Mouse (Mus musculus): ENCODE data around the gene Gm30191. TPM values are rescaled to one million over a fixed set of nuclear protein-coding genes. Genes with fewer than 3 reads are reported as not detected.
"Not testable (repeated sequence)": the region's sequence is repeated elsewhere in the genome, so short reads cannot be mapped to it uniquely, and the experiment has no call there.

Gm30191 gene
- polyA plus RNA-seq, 1 experiment: not detected

GRCm38 (mm10) chr4:134273417-134274345, 26.9 kb downstream of the Gm30191 start:
- no peak for DNase-seq (ENCODE audit: low read depth, low spot score)
- 5% methylated on average over 14 of the region's 14 CpGs for WGBS

DNA sequence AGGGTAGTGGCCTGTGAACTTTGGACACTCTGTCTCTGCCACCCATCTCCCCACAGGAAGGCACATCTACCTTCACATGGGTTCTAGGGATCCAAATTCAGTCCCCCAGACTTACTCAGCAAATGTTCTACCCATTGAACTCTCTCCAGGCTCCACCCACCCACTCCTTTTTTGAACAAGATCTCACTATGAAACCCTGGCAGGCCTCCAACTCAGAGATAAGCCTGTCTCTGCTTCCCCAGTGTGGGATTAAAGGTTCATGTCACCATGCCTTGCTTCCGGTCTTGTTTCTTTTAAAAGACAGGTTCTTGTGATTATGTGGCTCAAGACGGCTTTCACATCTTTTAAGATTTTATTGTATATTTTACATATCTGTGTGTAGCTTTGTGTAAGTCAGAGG, 38.2 kb downstream of the Gm30191 start:
- DNase-seq (ENCODE audit: low read depth, low spot score): no peak
- WGBS: 77% methylated on average over 2 of the region's 2 CpGs

- WGBS: under 1% methylated on average over 59 of the region's 59 CpGs
- DNase-seq (ENCODE audit: low read depth, low spot score): no peak
Observed at GRCm38 (mm10) chr4:134286226-134287167, 39.8 kb downstream of the Gm30191 start.

GRCm38 (mm10) chr4:134287168-134287564, 40.4 kb downstream of the Gm30191 start:
- WGBS: 1% methylated on average over 58 of the region's 59 CpGs
- no peak for DNase-seq (ENCODE audit: low read depth, low spot score)

DNA sequence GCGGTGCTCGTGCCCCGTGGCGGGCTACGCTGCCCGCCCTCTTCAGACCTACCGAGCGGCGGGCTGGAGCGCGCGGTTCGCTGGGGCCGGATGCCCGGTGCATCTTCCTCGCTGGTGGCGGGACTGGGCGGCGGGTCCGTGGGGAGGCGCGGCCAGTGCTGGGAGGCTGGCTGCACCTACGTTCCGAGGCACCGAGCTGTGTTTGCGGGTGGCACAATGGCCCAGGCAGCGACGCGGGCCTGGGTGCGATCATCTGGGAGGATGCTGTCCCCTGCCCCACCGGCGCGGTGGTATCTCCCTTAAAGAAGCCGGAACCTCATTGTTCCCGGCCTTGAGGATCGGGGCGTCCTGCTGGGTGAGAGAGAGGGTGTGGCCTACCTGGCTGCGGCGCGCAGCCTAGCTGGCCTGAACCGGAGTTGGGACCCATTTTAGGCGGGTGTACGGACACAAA, 40.9 kb downstream of the Gm30191 start, which contains the start of gene Pdik1l:
Gene Pdik1l (minus strand): TSS at position 321 of the 451 bp plus-strand sequence.
- under 1% methylated on average over 43 of the region's 43 CpGs for WGBS
- no peak for DNase-seq (ENCODE audit: low read depth, low spot score)

GRCm38 (mm10) chr4:134288397-134289256, 41.9 kb downstream of the Gm30191 start:
- no peak for DNase-seq (ENCODE audit: low read depth, low spot score)
- 12% methylated on average over 11 of the region's 11 CpGs for WGBS

DNA sequence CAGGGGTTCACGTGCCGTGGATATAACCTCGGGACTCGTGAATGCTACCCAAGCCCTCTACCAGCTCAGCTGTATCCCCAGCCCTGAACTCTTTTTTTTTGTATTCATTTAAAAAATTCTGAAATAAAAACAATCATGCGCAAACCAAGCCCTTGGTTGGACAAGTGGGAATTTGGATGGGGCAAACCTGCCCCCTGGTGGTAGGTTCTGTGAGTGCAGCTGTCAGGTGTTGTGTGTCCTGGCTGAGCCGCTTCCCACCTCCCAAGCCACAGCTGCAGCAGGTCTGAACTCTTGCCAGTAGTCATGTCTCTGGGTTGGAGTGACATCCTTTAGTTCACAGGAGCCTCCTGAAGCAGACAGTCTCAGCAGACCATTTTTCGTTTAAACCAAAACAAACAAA, 45.3 kb downstream of the Gm30191 start:
- WGBS: 14% methylated on average over 7 of the region's 7 CpGs
- no peak for DNase-seq (ENCODE audit: low read depth, low spot score)

GRCm38 (mm10) chr4:134293061-134293691, 46.4 kb downstream of the Gm30191 start:
- DNase-seq (ENCODE audit: low read depth, low spot score): no peak
- WGBS: 71% methylated on average over 18 of the region's 18 CpGs

DNA sequence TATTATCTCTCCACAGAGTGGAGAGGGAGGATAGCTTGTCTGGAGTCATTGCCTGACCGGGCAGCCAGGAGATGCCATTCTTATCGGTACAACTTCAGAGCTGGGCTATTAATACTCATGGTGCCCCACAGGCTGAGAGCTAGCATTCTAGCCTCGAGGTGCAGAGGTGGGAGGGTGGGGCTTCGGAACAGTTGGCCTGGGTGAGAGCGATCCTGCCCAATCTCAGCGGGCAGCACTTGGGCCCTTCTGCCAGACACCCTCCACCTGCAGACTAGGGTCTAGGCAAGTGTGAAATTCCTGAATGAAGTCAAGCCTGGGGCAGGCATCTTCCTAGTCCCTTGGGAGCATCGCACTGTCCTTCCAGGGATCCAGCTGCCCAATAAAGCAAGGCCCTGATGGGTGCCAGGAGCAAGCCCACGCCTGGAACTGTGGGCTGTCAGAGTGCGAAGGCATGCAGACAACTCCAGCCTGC, 47.0 kb downstream of the Gm30191 start:
- WGBS: 67% methylated on average over 9 of the region's 9 CpGs
- DNase-seq (ENCODE audit: low read depth, low spot score): no peak

DNA sequence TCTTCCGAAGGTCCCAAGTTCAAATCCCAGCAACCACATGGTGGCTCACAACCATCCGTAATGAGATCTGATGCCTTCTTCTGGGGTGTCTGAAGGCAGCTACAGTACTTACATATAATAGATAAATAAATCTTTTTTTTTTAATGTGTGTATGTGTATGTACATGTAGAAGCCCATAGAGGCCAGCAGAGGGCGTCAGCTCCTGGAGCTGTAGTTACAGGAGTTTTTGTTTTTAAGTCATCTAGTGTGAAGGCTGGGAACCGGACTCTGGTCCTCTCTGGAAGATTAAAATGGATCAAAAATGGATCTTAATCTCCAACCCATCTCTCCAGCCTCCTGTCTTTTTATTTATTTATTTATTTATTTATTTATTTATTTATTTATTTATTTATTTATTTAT, 49.4 kb downstream of the Gm30191 start:
- not testable (repeated sequence) for DNase-seq (ENCODE audit: low read depth, low spot score)
- 87% methylated on average over 4 of the region's 4 CpGs for WGBS

DNA sequence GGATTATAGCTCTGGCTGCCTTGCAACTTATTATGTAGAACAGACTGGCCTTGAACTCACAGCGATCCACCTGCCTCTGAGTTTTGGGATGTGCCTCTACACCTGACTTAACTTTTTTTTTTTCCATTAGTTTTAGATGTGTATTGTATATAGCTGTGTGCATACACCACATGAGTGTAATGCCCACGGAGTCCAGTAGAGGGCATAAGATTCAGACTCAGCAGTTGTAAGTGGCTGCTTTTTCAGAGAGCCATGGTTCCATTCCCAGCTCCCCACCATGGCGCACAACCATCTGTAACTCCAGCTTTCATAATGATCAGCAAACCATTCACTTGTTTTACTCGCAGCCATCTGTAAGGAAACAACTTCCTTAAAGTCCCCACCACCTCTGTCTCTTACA, 49.8 kb downstream of the Gm30191 start:
- no peak for DNase-seq (ENCODE audit: low read depth, low spot score)
- WGBS: 90% methylated on average over 4 of the region's 4 CpGs

- 72% methylated on average over 8 of the region's 8 CpGs for WGBS
- DNase-seq (ENCODE audit: low read depth, low spot score): no peak
Observed at GRCm38 (mm10) chr4:134297369-134297768, 50.6 kb downstream of the Gm30191 start.

- no peak for DNase-seq (ENCODE audit: low read depth, low spot score)
- WGBS: 81% methylated on average over 19 of the region's 19 CpGs
Observed at GRCm38 (mm10) chr4:134298626-134299497, 52.1 kb downstream of the Gm30191 start.

DNA sequence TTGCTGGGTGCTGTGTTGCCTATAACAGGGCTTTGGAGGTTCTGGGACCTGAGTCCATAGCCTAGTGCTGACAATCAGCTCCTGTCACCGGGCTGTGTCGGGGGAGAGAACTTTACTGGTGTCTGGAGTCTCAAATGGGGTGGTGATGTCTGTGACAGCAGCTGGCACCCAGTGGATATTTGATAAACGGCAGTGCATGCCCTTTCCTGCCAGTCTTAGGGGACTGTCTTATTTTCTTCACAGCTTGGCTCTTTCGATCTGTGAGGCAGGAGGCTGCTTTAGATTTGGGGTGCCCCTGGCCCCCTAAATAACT, 52.7 kb downstream of the Gm30191 start:
- no peak for DNase-seq (ENCODE audit: low read depth, low spot score)
- WGBS: 63% methylated on average over 4 of the region's 4 CpGs
